ENCODE assay signal across 8 mouse cellular contexts in genomic region chr8:71469411-71469810, GRCm38 (mm10). TPM values are rescaled to one million over a fixed set of nuclear protein-coding genes. Genes with fewer than 3 reads are reported as not detected.
DNase-seq lines count a peak whose midpoint lies in the region; ATAC-seq lines count a peak whose summit lies in the region.

No protein-coding gene starts in this region.

- H3K4me1 ChIP-seq in forebrain, embryonic 15.5 days, result peaks cover 31% of the 10 kb centered on the region
- peaks cover 21% of the 10 kb centered on the region for H3K4me1 ChIP-seq in intestine, embryonic 16.5 days (ENCODE audit: control insufficient read depth, insufficient read depth, low read length)
- H3K4me1 ChIP-seq in liver, embryonic 13.5 days (replicated peaks), result peaks cover 37% of the 10 kb centered on the region

- H3K9ac ChIP-seq in forebrain, embryonic 15.5 days (replicated peaks), result peak overlapping the region; percentile 70
- H3K9ac ChIP-seq in intestine, embryonic 16.5 days (ENCODE audit: low read depth, low read length), result peak overlapping the region; percentile 87
- peak overlapping the region; percentile 88 for H3K9ac ChIP-seq in liver, embryonic 13.5 days

- H3K27me3 ChIP-seq in forebrain, embryonic 15.5 days, result no peaks in the 10 kb centered on the region
- H3K27me3 ChIP-seq in intestine, embryonic 16.5 days (replicated peaks; ENCODE audit: control insufficient read depth, insufficient read depth, low read length), result no peaks in the 10 kb centered on the region
- no peaks in the 10 kb centered on the region for H3K27me3 ChIP-seq in liver, embryonic 13.5 days

- WGBS in forebrain, embryonic 15.5 days, result under 1% methylated on average over 24 of the region's 24 CpGs
- under 1% methylated on average over 24 of the region's 24 CpGs for WGBS in intestine, embryonic 16.5 days
- 2% methylated on average over 24 of the region's 24 CpGs for WGBS in liver, embryonic 13.5 days (ENCODE audit: insufficient replicate concordance)

- peak; percentile 61 for DNase-seq in cerebellum, adult 11 months
- DNase-seq in cerebellum, postnatal 25 days, result no peak
- DNase-seq in ZHBTc4 (ENCODE audit: low read depth, low spot score), result peak; percentile 71
- DNase-seq in liver, embryonic 13.5 days, result no peak
- DNase-seq in neural tube, embryonic 10.5 days (ENCODE audit: extremely low spot score, low spot score), result peak; percentile 65
- peak; percentile 59 to 71 for DNase-seq in thymus, postnatal 10 days (ENCODE audit: low spot score in 2 of 2)

- peak overlapping the region; percentile 77 for H3K4me2 ChIP-seq in forebrain, embryonic 15.5 days (replicated peaks)
- peak overlapping the region; percentile 84 for H3K4me2 ChIP-seq in intestine, embryonic 16.5 days (ENCODE audit: low read depth, low read length)
- H3K4me2 ChIP-seq in liver, embryonic 13.5 days, result peak overlapping the region; percentile 96

- H3K4me3 ChIP-seq in forebrain, embryonic 15.5 days, result peak overlapping the region; percentile 76
- H3K4me3 ChIP-seq in intestine, embryonic 16.5 days (ENCODE audit: low read length), result peak overlapping the region; percentile 78
- peak overlapping the region; percentile 90 for H3K4me3 ChIP-seq in liver, embryonic 13.5 days (replicated peaks)

- peaks cover 28% of the 10 kb centered on the region for H3K36me3 ChIP-seq in forebrain, embryonic 15.5 days
- peaks cover 5% of the 10 kb centered on the region; the same call in 1 of the 2 replicates for H3K36me3 ChIP-seq in intestine, embryonic 16.5 days (ENCODE audit: control insufficient read depth, insufficient read depth, low read length)
- peaks cover 50% of the 10 kb centered on the region for H3K36me3 ChIP-seq in liver, embryonic 13.5 days

- peak; percentile 32 for ATAC-seq in forebrain, embryonic 15.5 days (replicated peaks)
- ATAC-seq in intestine, embryonic 16.5 days, result peak; percentile 16
- ATAC-seq in liver, embryonic 13.5 days (ENCODE audit: low read depth), result peak; percentile 1

- peak overlapping the region; percentile 86 for H3K27ac ChIP-seq in forebrain, embryonic 15.5 days (replicated peaks)
- peak overlapping the region; percentile 60 for H3K27ac ChIP-seq in intestine, embryonic 16.5 days (ENCODE audit: low read length)
- H3K27ac ChIP-seq in liver, embryonic 13.5 days, result peak overlapping the region; percentile 80

- no peaks in the 10 kb centered on the region for H3K9me3 ChIP-seq in forebrain, embryonic 15.5 days
- H3K9me3 ChIP-seq in intestine, embryonic 16.5 days (ENCODE audit: control insufficient read depth, low read length), result no peaks in the 10 kb centered on the region
- no peaks in the 10 kb centered on the region for H3K9me3 ChIP-seq in liver, embryonic 13.5 days (replicated peaks)

RNA-seq across cellular contexts. Expression of gene Dda1, which starts 0.4 kb away (rescaled TPM):
- polyA plus RNA-seq in forebrain, embryonic 15.5 days (2015; fragmentation: Nextera tagmentation; extraction: Ambion mirVana), result 222 and 240 TPM in 2 replicates
- polyA plus RNA-seq in intestine, embryonic 16.5 days (2015; fragmentation: Nextera tagmentation; extraction: Ambion mirVana), result 88.1 and 91.7 TPM in 2 replicates
- 50.9 and 51.6 TPM in 2 replicates for polyA plus RNA-seq in liver, embryonic 13.5 days (2015; fragmentation: Nextera tagmentation; extraction: Ambion mirVana)

RNA-seq across cellular contexts. Expression of gene Mrpl34, which starts 4.7 kb away (rescaled TPM):
- polyA plus RNA-seq in forebrain, embryonic 15.5 days (2015; fragmentation: Nextera tagmentation; extraction: Ambion mirVana), result 189 and 199 TPM in 2 replicates
- 224 and 234 TPM in 2 replicates for polyA plus RNA-seq in intestine, embryonic 16.5 days (2015; fragmentation: Nextera tagmentation; extraction: Ambion mirVana)
- polyA plus RNA-seq in liver, embryonic 13.5 days (2015; fragmentation: Nextera tagmentation; extraction: Ambion mirVana), result 154 and 157 TPM in 2 replicates

RNA-seq across cellular contexts. Expression of gene Abhd8, which starts 6.0 kb away (rescaled TPM):
- 139 and 140 TPM in 2 replicates for polyA plus RNA-seq in forebrain, embryonic 15.5 days (2015; fragmentation: Nextera tagmentation; extraction: Ambion mirVana)
- 24.0 and 25.1 TPM in 2 replicates for polyA plus RNA-seq in intestine, embryonic 16.5 days (2015; fragmentation: Nextera tagmentation; extraction: Ambion mirVana)
- 12.3 and 13.2 TPM in 2 replicates for polyA plus RNA-seq in liver, embryonic 13.5 days (2015; fragmentation: Nextera tagmentation; extraction: Ambion mirVana)

RNA-seq across cellular contexts. Expression of gene Ano8, which starts 16.4 kb away (rescaled TPM):
- 9.4 and 9.8 TPM in 2 replicates for polyA plus RNA-seq in forebrain, embryonic 15.5 days (2015; fragmentation: Nextera tagmentation; extraction: Ambion mirVana)
- polyA plus RNA-seq in intestine, embryonic 16.5 days (2015; fragmentation: Nextera tagmentation; extraction: Ambion mirVana), result 0.20 and 0.43 TPM in 2 replicates
- 0.12 and 0.14 TPM in 2 replicates for polyA plus RNA-seq in liver, embryonic 13.5 days (2015; fragmentation: Nextera tagmentation; extraction: Ambion mirVana)

RNA-seq across cellular contexts. Expression of gene Gtpbp3, which starts 18.5 kb away (rescaled TPM):
- 12.2 and 13.7 TPM in 2 replicates for polyA plus RNA-seq in forebrain, embryonic 15.5 days (2015; fragmentation: Nextera tagmentation; extraction: Ambion mirVana)
- polyA plus RNA-seq in intestine, embryonic 16.5 days (2015; fragmentation: Nextera tagmentation; extraction: Ambion mirVana), result 14.0 and 14.9 TPM in 2 replicates
- polyA plus RNA-seq in liver, embryonic 13.5 days (2015; fragmentation: Nextera tagmentation; extraction: Ambion mirVana), result 6.8 and 7.3 TPM in 2 replicates

Comparison
In these comparisons a context has a peak if more than half of its experiments do, and no peak if none do; other contexts are left out.
1. DNase-seq: peak in cerebellum, adult 11 months (single experiment), ZHBTc4 (single experiment), neural tube, embryonic 10.5 days (single experiment) and thymus, postnatal 10 days (2 of 2); none in cerebellum, postnatal 25 days (0 of 2) and liver, embryonic 13.5 days (single experiment).
2. Peak in every context shown above with its lines, with median percentiles within 50 percentile points of each other: ATAC-seq, H3K27ac ChIP-seq, H3K4me2 ChIP-seq, H3K4me3 ChIP-seq and H3K9ac ChIP-seq.